ENCODE assay signal across 21 mouse cellular contexts in the genomic region with DNA sequence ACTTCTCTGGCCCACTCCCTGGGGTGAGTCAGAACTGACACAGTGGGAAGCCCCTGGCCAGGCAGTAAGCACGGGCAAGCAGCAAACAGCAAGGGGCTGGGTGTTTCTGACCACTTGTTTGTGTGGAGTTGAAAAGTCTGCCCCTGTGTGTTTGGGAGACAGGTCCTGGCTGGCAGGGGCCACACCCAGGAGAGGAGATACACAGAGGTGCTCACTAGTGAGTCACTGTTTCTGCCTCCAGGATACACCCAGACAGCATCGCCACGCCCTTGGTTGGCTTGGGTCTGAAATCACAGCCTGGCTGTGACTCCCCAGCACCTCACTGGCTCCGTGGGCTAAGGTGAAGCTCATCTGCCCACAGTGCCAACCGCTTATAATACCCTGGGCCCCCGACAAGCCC.
A peak's percentile ranks its signal among the peaks of the same experiment; 100 is the strongest.
DNase-seq lines count a peak whose midpoint lies in the region; ATAC-seq lines count a peak whose summit lies in the region.
"Had no signal": no experiment of that assay in that cellular context is flagged by ENCODE, and none has a peak within 500 bp of the region (broad histone marks: within the 10 kb centered on the region; RNA-seq: fewer than 3 reads in every experiment).

No protein-coding gene starts in this region.

- no peak overlapping the region for H3K9ac ChIP-seq in stomach, embryonic 16.5 days (ENCODE audit: low read length)
- H3K9ac ChIP-seq: forebrain, embryonic 13.5 days; hindbrain, embryonic 13.5 days; kidney, embryonic 15.5 days; liver, embryonic 15.5 days; lung, embryonic 15.5 days; midbrain, embryonic 15.5 days; neural tube, embryonic 13.5 days had no signal

- DNase-seq in heart, adult 11 months = peak; percentile 89
- no peak for DNase-seq in heart, postnatal 36 days
- DNase-seq in 3T3-L1 (ENCODE audit: low read depth, low spot score) (peak; percentile 68), NIH3T3 (ENCODE audit: low read depth) (peak; percentile 22)
- DNase-seq in spleen, postnatal 14 days (ENCODE audit: low spot score in 2 of 2) = no peak
- DNase-seq in frontal cortex, postnatal 14 days (ENCODE audit: low spot score in 2 of 2) = no peak
- DNase-seq: adrenal gland, adult 2 months; cerebellum, adult 11-12 months; gastrocnemius, postnatal 25 days; kidney, adult 11 months; lung, postnatal 36 days; right cerebral cortex, postnatal 4 days had no signal

- ATAC-seq in stomach, embryonic 16.5 days (ENCODE audit: insufficient read depth, low FRiP score) = no peak
- ATAC-seq: forebrain, embryonic 13.5 days; midbrain, embryonic 15.5 days had no signal

- peak overlapping the region; percentile 66 for H3K27ac ChIP-seq in stomach, embryonic 16.5 days (ENCODE audit: low read length)
- H3K27ac ChIP-seq: forebrain, embryonic 13.5 days; hindbrain, embryonic 13.5 days; kidney, embryonic 15.5 days; liver, embryonic 15.5 days; lung, embryonic 15.5 days; midbrain, embryonic 15.5 days; neural tube, embryonic 13.5 days had no signal

- H3K4me1 ChIP-seq in stomach, embryonic 16.5 days (ENCODE audit: control insufficient read depth, insufficient read depth, low read length) = no peaks in the 10 kb centered on the region
- H3K4me1 ChIP-seq: forebrain, embryonic 13.5 days; hindbrain, embryonic 13.5 days; liver, embryonic 15.5 days; midbrain, embryonic 15.5 days; neural tube, embryonic 13.5 days had no signal

- H3K36me3 ChIP-seq in stomach, embryonic 16.5 days (ENCODE audit: control insufficient read depth, insufficient read depth, low read length) = no peaks in the 10 kb centered on the region
- H3K36me3 ChIP-seq: hindbrain, embryonic 13.5 days; kidney, embryonic 15.5 days; liver, embryonic 15.5 days; midbrain, embryonic 15.5 days; neural tube, embryonic 13.5 days had no signal

- H3K4me2 ChIP-seq in stomach, embryonic 16.5 days (ENCODE audit: low read depth, low read length) = no peak overlapping the region
- H3K4me2 ChIP-seq: forebrain, embryonic 13.5 days; hindbrain, embryonic 13.5 days; kidney, embryonic 15.5 days; liver, embryonic 15.5 days; lung, embryonic 15.5 days; midbrain, embryonic 15.5 days; neural tube, embryonic 13.5 days had no signal

- no peaks in the 10 kb centered on the region for H3K27me3 ChIP-seq in stomach, embryonic 16.5 days (ENCODE audit: control insufficient read depth, insufficient read depth, low read length)
- H3K27me3 ChIP-seq: forebrain, embryonic 13.5 days; hindbrain, embryonic 13.5 days; kidney, embryonic 15.5 days; liver, embryonic 15.5 days; lung, embryonic 15.5 days; midbrain, embryonic 15.5 days; neural tube, embryonic 13.5 days had no signal

- intact Hi-C loops in heart, postnatal 36 days (cut with DNase I) = no loop called here

- no peaks in the 10 kb centered on the region for H3K9me3 ChIP-seq in stomach, embryonic 16.5 days (replicated peaks; ENCODE audit: control insufficient read depth, low read length)
- H3K9me3 ChIP-seq: forebrain, embryonic 13.5 days; hindbrain, embryonic 13.5 days; kidney, embryonic 15.5 days; liver, embryonic 15.5 days; lung, embryonic 15.5 days; midbrain, embryonic 15.5 days; neural tube, embryonic 13.5 days had no signal

- WGBS in stomach, embryonic 16.5 days = 74% methylated on average over 6 of the region's 6 CpGs

- H3K4me3 ChIP-seq in stomach, embryonic 16.5 days (replicated peaks; ENCODE audit: low read length) = no peak overlapping the region
- H3K4me3 ChIP-seq: erythroblast, embryonic 14.5 days; forebrain, embryonic 13.5 days; hindbrain, embryonic 13.5 days; kidney, embryonic 15.5 days; liver, embryonic 15.5 days; lung, embryonic 15.5 days; midbrain, embryonic 15.5 days; neural tube, embryonic 13.5 days had no signal

Comparison
In these comparisons a context has a peak if more than half of its experiments do, and no peak if none do; other contexts are left out.
1. DNase-seq: peak in heart, adult 11 months (single experiment), 3T3-L1 (single experiment) and NIH3T3 (single experiment); none in heart, postnatal 36 days (0 of 2), spleen, postnatal 14 days (0 of 2) and frontal cortex, postnatal 14 days (0 of 2).